Mouse (Mus musculus) heart, embryonic 10.5 days (tissue): ENCODE measurements around the gene B3gat1. TPM values are rescaled to one million over a fixed set of nuclear protein-coding genes. Genes with fewer than 3 reads are reported as not detected.

Source experiments
- DNase-seq: peaks from one replicate; pipeline ENCODE4 v3.0.0-alpha.2; 2017; ENCODE audit warnings: low spot score
- H3K27ac ChIP-seq: fragments of 300-500 bp; sonication (generic); 2 replicates; pipeline ENCODE4 v1.5.1; 2016; ENCODE audit warnings: mild to moderate bottlenecking
- H3K27me3 ChIP-seq: fragments of 300-500 bp; sonication (generic); 2 replicates; pipeline ENCODE4 v1.6.1; 2016; ENCODE audit warnings: mild to moderate bottlenecking; ENCODE audit not compliant: poor library complexity, insufficient read depth, severe bottlenecking
- H3K36me3 ChIP-seq: fragments of 300-500 bp; sonication (generic); 2 replicates; pipeline ENCODE4 v1.6.1; 2016; ENCODE audit warnings: mild to moderate bottlenecking, moderate library complexity
- H3K4me1 ChIP-seq: fragments of 300-500 bp; sonication (generic); 2 replicates; pipeline ENCODE4 v1.6.1; 2016; ENCODE audit warnings: mild to moderate bottlenecking
- H3K4me3 ChIP-seq: fragments of 300-500 bp; sonication (generic); 2 replicates; pipeline ENCODE4 v1.5.1; 2016; ENCODE audit warnings: mild to moderate bottlenecking, moderate library complexity
- H3K9me3 ChIP-seq: fragments of 300-500 bp; sonication (generic); 2 replicates; pipeline ENCODE4 v1.6.1; 2016; ENCODE audit warnings: mild to moderate bottlenecking, moderate library complexity
- WGBS: fragments of 180-500 bp; shearing (Covaris S2); methylation state at CpG from one replicate; pipeline ENCODE4 v1.1.7; 2016; 5-methylcytosine and 5-hydroxymethylcytosine counted together
- polyA plus RNA-seq: library from polyadenylated mRNA; unstranded; fragments of >200 nt; fragmentation: Nextera tagmentation; extraction: Ambion mirVana; gene quantifications from 2 replicates; pipeline ENCODE4 v1.2.1, GENCODE M21; 2016

The B3gat1 gene
- polyA plus RNA-seq = not detected in 2 replicates

GRCm38 (mm10) chr9:26733206-26733891 lies at the start of gene B3gat1:
TSS of gene B3gat1 (plus strand) at chr9:26733728.
- no peaks in the 10 kb centered on the region for H3K36me3 ChIP-seq
- H3K27ac ChIP-seq = no peak within 1 kb of the TSS
- H3K9me3 ChIP-seq = no peaks in the 10 kb centered on the region
- peaks cover 65% of the 10 kb centered on the region for H3K27me3 ChIP-seq
- no peak for DNase-seq
- peak within 1 kb of the TSS; percentile 66 for H3K4me3 ChIP-seq
- WGBS = 3% methylated on average over 64 of the region's 65 CpGs
- H3K4me1 ChIP-seq = peaks cover 10% of the 10 kb centered on the region

GRCm38 (mm10) chr9:26689171-26689570 lies 44.4 kb upstream of the B3gat1 start:
- Histone ChIP-seq H3K27me3 (no peaks in the 10 kb centered on the region), H3K4me3 (no peak overlapping the region), H3K4me1 (no peaks in the 10 kb centered on the region), H3K9me3 (no peaks in the 10 kb centered on the region), H3K36me3 (no peaks in the 10 kb centered on the region), H3K27ac (no peak overlapping the region)
- 72% methylated on average over 1 of the region's 1 CpGs for WGBS
- DNase-seq = no peak

GRCm38 (mm10) chr9:26689956-26690698 lies 43.4 kb upstream of the B3gat1 start:
- Histone ChIP-seq H3K4me3 (no peak overlapping the region), H3K27ac (no peak overlapping the region), H3K36me3 (no peaks in the 10 kb centered on the region), H3K27me3 (no peaks in the 10 kb centered on the region), H3K4me1 (no peaks in the 10 kb centered on the region), H3K9me3 (no peaks in the 10 kb centered on the region)
- 66% methylated on average over 7 of the region's 7 CpGs for WGBS
- DNase-seq = no peak

GRCm38 (mm10) chr9:26692641-26693040 lies 40.9 kb upstream of the B3gat1 start:
- Histone ChIP-seq H3K9me3 (no peaks in the 10 kb centered on the region), H3K27ac (no peak overlapping the region), H3K36me3 (no peaks in the 10 kb centered on the region), H3K27me3 (no peaks in the 10 kb centered on the region), H3K4me3 (no peak overlapping the region), H3K4me1 (no peaks in the 10 kb centered on the region)
- no peak for DNase-seq
- WGBS = 71% methylated on average over 4 of the region's 4 CpGs

- H3K4me1 ChIP-seq = no peaks in the 10 kb centered on the region
- 79% methylated on average over 3 of the region's 3 CpGs for WGBS
- no peaks in the 10 kb centered on the region for H3K27me3 ChIP-seq
- no peak overlapping the region for H3K4me3 ChIP-seq
- DNase-seq = no peak
- no peaks in the 10 kb centered on the region for H3K9me3 ChIP-seq
- H3K36me3 ChIP-seq = no peaks in the 10 kb centered on the region
- no peak overlapping the region for H3K27ac ChIP-seq
Observed at GRCm38 (mm10) chr9:26694656-26695055, 38.9 kb upstream of the B3gat1 start.

GRCm38 (mm10) chr9:26695178-26695577 lies 38.4 kb upstream of the B3gat1 start:
- WGBS = 84% methylated on average over 5 of the region's 5 CpGs
- Histone ChIP-seq H3K4me3 (no peak overlapping the region), H3K4me1 (no peaks in the 10 kb centered on the region), H3K9me3 (no peaks in the 10 kb centered on the region; the same call in 1 of the 2 replicates), H3K27ac (no peak overlapping the region), H3K27me3 (no peaks in the 10 kb centered on the region), H3K36me3 (no peaks in the 10 kb centered on the region)
- DNase-seq = no peak

GRCm38 (mm10) chr9:26698286-26698685 lies 35.2 kb upstream of the B3gat1 start:
- Histone ChIP-seq H3K9me3 (no peaks in the 10 kb centered on the region; the same call in 1 of the 2 replicates), H3K4me1 (no peaks in the 10 kb centered on the region), H3K27me3 (no peaks in the 10 kb centered on the region), H3K4me3 (no peak overlapping the region), H3K27ac (no peak overlapping the region), H3K36me3 (no peaks in the 10 kb centered on the region)
- DNase-seq = no peak
- WGBS = 74% methylated on average over 2 of the region's 2 CpGs

- H3K4me1 ChIP-seq = no peaks in the 10 kb centered on the region
- H3K9me3 ChIP-seq = no peaks in the 10 kb centered on the region; the same call in 1 of the 2 replicates
- WGBS = 66% methylated on average over 2 of the region's 2 CpGs
- no peaks in the 10 kb centered on the region for H3K36me3 ChIP-seq
- no peaks in the 10 kb centered on the region for H3K27me3 ChIP-seq
- no peak overlapping the region for H3K27ac ChIP-seq
- no peak overlapping the region for H3K4me3 ChIP-seq
- DNase-seq = no peak
Observed at GRCm38 (mm10) chr9:26700329-26700728, 33.2 kb upstream of the B3gat1 start.

- no peak for DNase-seq
Observed at GRCm38 (mm10) chr9:26718388-26718787, 15.1 kb upstream of the B3gat1 start.

GRCm38 (mm10) chr9:26721771-26722170 lies 11.8 kb upstream of the B3gat1 start:
- no peak for DNase-seq
- 75% methylated on average over 7 of the region's 7 CpGs for WGBS
- Histone ChIP-seq H3K27ac (no peak overlapping the region), H3K4me1 (no peaks in the 10 kb centered on the region), H3K4me3 (no peak overlapping the region), H3K27me3 (no peaks in the 10 kb centered on the region), H3K9me3 (no peaks in the 10 kb centered on the region), H3K36me3 (no peaks in the 10 kb centered on the region)

More at GRCm38 (mm10) chr9:26718388-26718787, 15.1 kb upstream of the B3gat1 start:
- H3K27me3 ChIP-seq = no peaks in the 10 kb centered on the region
- no peaks in the 10 kb centered on the region for H3K36me3 ChIP-seq
- H3K4me3 ChIP-seq = no peak overlapping the region
- H3K4me1 ChIP-seq = no peaks in the 10 kb centered on the region
- H3K9me3 ChIP-seq = no peaks in the 10 kb centered on the region
- H3K27ac ChIP-seq = no peak overlapping the region
- 49% methylated on average over 3 of the region's 3 CpGs for WGBS

- WGBS = 77% methylated on average over 3 of the region's 3 CpGs
Observed at GRCm38 (mm10) chr9:26725709-26726108, 7.8 kb upstream of the B3gat1 start.

GRCm38 (mm10) chr9:26727445-26727844 lies 6.1 kb upstream of the B3gat1 start:
- Histone ChIP-seq H3K27me3 (peaks cover 17% of the 10 kb centered on the region), H3K27ac (no peak overlapping the region), H3K9me3 (no peaks in the 10 kb centered on the region), H3K4me1 (no peaks in the 10 kb centered on the region), H3K36me3 (no peaks in the 10 kb centered on the region), H3K4me3 (no peak overlapping the region)
- no peak for DNase-seq
- 47% methylated on average over 2 of the region's 2 CpGs for WGBS

More at GRCm38 (mm10) chr9:26725709-26726108, 7.8 kb upstream of the B3gat1 start:
- Histone ChIP-seq H3K36me3 (no peaks in the 10 kb centered on the region), H3K9me3 (no peaks in the 10 kb centered on the region), H3K4me3 (no peak overlapping the region), H3K27ac (no peak overlapping the region), H3K4me1 (no peaks in the 10 kb centered on the region), H3K27me3 (no peaks in the 10 kb centered on the region; the same call in 1 of the 2 replicates)
- no peak for DNase-seq

- DNase-seq = no peak
- H3K27me3 ChIP-seq = peaks cover 28% of the 10 kb centered on the region
Observed at GRCm38 (mm10) chr9:26728556-26728955, 5.0 kb upstream of the B3gat1 start.

More at GRCm38 (mm10) chr9:26728556-26728955, 5.0 kb upstream of the B3gat1 start:
- no peak overlapping the region for H3K4me3 ChIP-seq
- peaks cover 4% of the 10 kb centered on the region for H3K4me1 ChIP-seq
- H3K27ac ChIP-seq = no peak overlapping the region
- 75% methylated on average over 2 of the region's 2 CpGs for WGBS
- no peaks in the 10 kb centered on the region for H3K9me3 ChIP-seq
- no peaks in the 10 kb centered on the region for H3K36me3 ChIP-seq
